Mouse (Mus musculus): ENCODE data around the gene Duoxa2.

GRCm38 (mm10) chr2:122284091-122284490 lies 14.6 kb upstream of the Duoxa2 start:
- TF ChIP-seq GATA1 (IDR thresholded peaks at IDR 0.05; ENCODE audit: borderline replicate concordance, low read length) = no peak
- no peak for TF ChIP-seq FLI1 (IDR thresholded peaks at IDR 0.05; ENCODE audit: low read length)

Measured in megakaryocyte, embryonic 14.5 days (primary cell).